Mouse (Mus musculus): ENCODE data around the gene Map10. TPM values are rescaled to one million over a fixed set of nuclear protein-coding genes. Genes with fewer than 3 reads are reported as not detected.
A peak's percentile ranks its signal among the peaks of the same experiment; 100 is the strongest.

Gene Map10
- polyA plus RNA-seq, 1 experiment: 0.88 TPM

- Histone ChIP-seq H3K36me3 (ENCODE audit: control insufficient read depth, insufficient read depth, low read length) (no peaks in the 10 kb centered on the region), H3K27ac (ENCODE audit: insufficient read depth, low read length) (no peak overlapping the region), H3K27me3 (ENCODE audit: control insufficient read depth, insufficient read depth, low read length) (no peaks in the 10 kb centered on the region), H3K4me1 (ENCODE audit: control insufficient read depth, insufficient read depth, insufficient read length) (no peaks in the 10 kb centered on the region), H3K4me3 (ENCODE audit: extremely low read depth, insufficient read depth, insufficient read length) (no peak overlapping the region)
- no peak for DNase-seq (ENCODE audit: low read depth in 1 of 2, low spot score in 2 of 2)
- no peak for TF ChIP-seq POLR2A (IDR thresholded peaks at IDR 0.05; ENCODE audit: low read depth, low read length)
- no peak for TF ChIP-seq CTCF (IDR thresholded peaks at IDR 0.05; ENCODE audit: extremely low read depth, insufficient read depth, insufficient read length, insufficient replicate concordance)
- WGBS: 87% methylated on average over 5 of the region's 5 CpGs
These were observed 39.6 kb downstream of the Map10 start for GRCm38 (mm10) chr8:125709171-125709570.

GRCm38 (mm10) chr8:125711514-125711913 lies 41.9 kb downstream of the Map10 start:
- no peak overlapping the region for H3K27ac ChIP-seq (ENCODE audit: insufficient read depth, low read length)
- 84% methylated on average over 5 of the region's 5 CpGs for WGBS
- no peak for TF ChIP-seq POLR2A (IDR thresholded peaks at IDR 0.05; ENCODE audit: low read depth, low read length)
- TF ChIP-seq CTCF (IDR thresholded peaks at IDR 0.05; ENCODE audit: extremely low read depth, insufficient read depth, insufficient read length, insufficient replicate concordance): no peak
- H3K4me1 ChIP-seq (ENCODE audit: control insufficient read depth, insufficient read depth, insufficient read length): no peaks in the 10 kb centered on the region
- DNase-seq (ENCODE audit: low read depth in 1 of 2, low spot score in 2 of 2): no peak
- no peak overlapping the region for H3K4me3 ChIP-seq (ENCODE audit: extremely low read depth, insufficient read depth, insufficient read length)
- H3K36me3 ChIP-seq (ENCODE audit: control insufficient read depth, insufficient read depth, low read length): no peaks in the 10 kb centered on the region
- H3K27me3 ChIP-seq (ENCODE audit: control insufficient read depth, insufficient read depth, low read length): no peaks in the 10 kb centered on the region

- Histone ChIP-seq H3K27ac (ENCODE audit: insufficient read depth, low read length) (no peak overlapping the region), H3K27me3 (ENCODE audit: control insufficient read depth, insufficient read depth, low read length) (no peaks in the 10 kb centered on the region), H3K36me3 (ENCODE audit: control insufficient read depth, insufficient read depth, low read length) (no peaks in the 10 kb centered on the region), H3K4me3 (ENCODE audit: extremely low read depth, insufficient read depth, insufficient read length) (no peak overlapping the region), H3K4me1 (ENCODE audit: control insufficient read depth, insufficient read depth, insufficient read length) (no peaks in the 10 kb centered on the region)
- no peak for DNase-seq (ENCODE audit: low read depth in 1 of 2, low spot score in 2 of 2)
- no peak for TF ChIP-seq POLR2A (IDR thresholded peaks at IDR 0.05; ENCODE audit: low read depth, low read length)
- no peak for TF ChIP-seq CTCF (IDR thresholded peaks at IDR 0.05; ENCODE audit: extremely low read depth, insufficient read depth, insufficient read length, insufficient replicate concordance)
- 70% methylated on average over 4 of the region's 4 CpGs for WGBS
These were observed 46.6 kb downstream of the Map10 start for GRCm38 (mm10) chr8:125716211-125716610.

- TF ChIP-seq CTCF (IDR thresholded peaks at IDR 0.05; ENCODE audit: extremely low read depth, insufficient read depth, insufficient read length, insufficient replicate concordance): no peak
- no peak for TF ChIP-seq POLR2A (IDR thresholded peaks at IDR 0.05; ENCODE audit: low read depth, low read length)
- no peak overlapping the region for H3K4me3 ChIP-seq (ENCODE audit: extremely low read depth, insufficient read depth, insufficient read length)
- H3K27ac ChIP-seq (ENCODE audit: insufficient read depth, low read length): no peak overlapping the region
- 68% methylated on average over 7 of the region's 7 CpGs for whole genome bisulfite sequencing
- H3K36me3 ChIP-seq (ENCODE audit: control insufficient read depth, insufficient read depth, low read length): no peaks in the 10 kb centered on the region
- H3K27me3 ChIP-seq (ENCODE audit: control insufficient read depth, insufficient read depth, low read length): no peaks in the 10 kb centered on the region
- no peaks in the 10 kb centered on the region for H3K4me1 ChIP-seq (ENCODE audit: control insufficient read depth, insufficient read depth, insufficient read length)
- DNase-seq (ENCODE audit: low read depth in 1 of 2, low spot score in 2 of 2): no peak
These were observed 47.0 kb downstream of the Map10 start for GRCm38 (mm10) chr8:125716613-125717012.

- no peaks in the 10 kb centered on the region for H3K27me3 ChIP-seq (ENCODE audit: control insufficient read depth, insufficient read depth, low read length)
- WGBS: 68% methylated on average over 4 of the region's 4 CpGs
- no peak overlapping the region for H3K4me3 ChIP-seq (ENCODE audit: extremely low read depth, insufficient read depth, insufficient read length)
- H3K27ac ChIP-seq (ENCODE audit: insufficient read depth, low read length): no peak overlapping the region
- no peaks in the 10 kb centered on the region for H3K36me3 ChIP-seq (ENCODE audit: control insufficient read depth, insufficient read depth, low read length)
- no peak for TF ChIP-seq POLR2A (IDR thresholded peaks at IDR 0.05; ENCODE audit: low read depth, low read length)
- peak; percentile 46; the same call in 1 of the 2 replicates for TF ChIP-seq CTCF (IDR thresholded peaks at IDR 0.05; ENCODE audit: extremely low read depth, insufficient read depth, insufficient read length, insufficient replicate concordance)
- H3K4me1 ChIP-seq (ENCODE audit: control insufficient read depth, insufficient read depth, insufficient read length): no peaks in the 10 kb centered on the region
- DNase-seq (ENCODE audit: low read depth in 1 of 2, low spot score in 2 of 2): no peak
These were observed 49.3 kb downstream of the Map10 start for GRCm38 (mm10) chr8:125718914-125719313.

GRCm38 (mm10) chr8:125722675-125723074 lies 53.1 kb downstream of the Map10 start:
- WGBS: 94% methylated on average over 7 of the region's 7 CpGs
- Histone ChIP-seq H3K27me3 (ENCODE audit: control insufficient read depth, insufficient read depth, low read length) (no peaks in the 10 kb centered on the region), H3K27ac (ENCODE audit: insufficient read depth, low read length) (no peak overlapping the region), H3K36me3 (ENCODE audit: control insufficient read depth, insufficient read depth, low read length) (no peaks in the 10 kb centered on the region), H3K4me3 (ENCODE audit: extremely low read depth, insufficient read depth, insufficient read length) (no peak overlapping the region), H3K4me1 (ENCODE audit: control insufficient read depth, insufficient read depth, insufficient read length) (peaks cover 16% of the 10 kb centered on the region)
- TF ChIP-seq POLR2A (IDR thresholded peaks at IDR 0.05; ENCODE audit: low read depth, low read length) (no peak), CTCF (IDR thresholded peaks at IDR 0.05; ENCODE audit: extremely low read depth, insufficient read depth, insufficient read length, insufficient replicate concordance) (no peak)
- DNase-seq (ENCODE audit: low read depth in 1 of 2, low spot score in 2 of 2): no peak

Other genes with a start within 250 kb of the Map10 start
- gene Sipa1l2, start 100.0 kb upstream of the Map10 start, polyA plus RNA-seq (2012; rRNA removed): 9.7 and 12.1 TPM in 2 replicates
- gene Ntpcr, start 60.1 kb downstream of the Map10 start, polyA plus RNA-seq (2012; rRNA removed): 11.8 and 12.5 TPM in 2 replicates
- 0.20 and 0.36 TPM in 2 replicates for gene Pcnx2, start 228.5 kb downstream of the Map10 start, polyA plus RNA-seq (2012; rRNA removed)
- gene Map3k21, start 240.6 kb downstream of the Map10 start, polyA plus RNA-seq (2012; rRNA removed): 0.02 and 0.06 TPM in 2 replicates

All from spleen, adult 2 months (tissue).